Mouse (Mus musculus) forelimb bud, embryonic 11.5 days (tissue): ENCODE measurements at regions not wholly inside any gene's neighbourhood (a gene's known extent, or its start where the extent isn't known, plus 50 kb on each side); places are given as distances from the start of the nearest gene placed in this dataset.

Experiments
- DNase-seq: peaks from one replicate; pipeline ENCODE4 v3.0.0-alpha.2; 2012; ENCODE audit warnings: low read depth, low spot score

DNA sequence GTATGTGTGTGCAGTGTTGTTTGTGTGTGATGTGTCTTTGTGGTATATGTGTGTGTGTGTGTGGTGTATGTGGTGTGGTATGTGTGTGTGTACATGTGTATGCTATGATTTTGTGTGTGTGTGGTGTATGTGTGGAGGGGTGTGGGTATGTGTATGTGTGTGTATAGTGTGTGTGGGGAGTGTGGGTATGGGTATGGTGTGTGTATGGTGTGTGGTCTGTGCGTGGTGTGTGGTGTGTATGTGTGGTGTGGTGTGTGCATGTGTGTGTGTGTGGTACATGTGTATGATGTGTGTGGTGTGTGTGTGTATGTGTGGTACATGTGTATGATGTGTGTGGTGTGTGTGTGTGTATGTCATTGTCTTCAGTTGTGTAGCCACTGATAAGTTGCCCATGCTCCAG, 247.8 kb upstream of the Sp4 start:
- DNase-seq: no peak

DNA sequence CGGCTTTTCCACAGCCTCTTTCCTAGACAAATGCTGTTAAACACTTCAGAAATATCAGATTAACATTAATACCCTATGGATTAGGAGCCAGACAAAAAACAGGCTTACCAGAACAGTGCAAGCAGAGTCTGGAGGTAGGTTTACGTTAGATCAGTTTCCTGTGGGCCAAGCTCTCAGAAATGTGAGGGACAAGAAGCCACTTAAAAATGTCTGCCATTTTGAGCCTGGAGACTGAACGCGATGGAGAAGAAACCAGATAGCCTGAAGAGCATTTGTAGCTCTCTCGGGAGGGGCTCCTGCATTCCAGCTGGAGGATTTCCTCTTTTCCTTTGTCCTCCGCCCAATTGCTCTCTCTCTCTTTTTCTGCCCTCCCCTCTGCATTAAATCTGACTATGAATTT, 239.1 kb upstream of the Sp4 start:
- DNase-seq: no peak

GRCm38 (mm10) chr12:118530514-118530913, 229.3 kb upstream of the Sp4 start:
- DNase-seq: no peak

GRCm38 (mm10) chr12:118529428-118530361, 228.5 kb upstream of the Sp4 start:
- DNase-seq: peak; percentile 65

DNA sequence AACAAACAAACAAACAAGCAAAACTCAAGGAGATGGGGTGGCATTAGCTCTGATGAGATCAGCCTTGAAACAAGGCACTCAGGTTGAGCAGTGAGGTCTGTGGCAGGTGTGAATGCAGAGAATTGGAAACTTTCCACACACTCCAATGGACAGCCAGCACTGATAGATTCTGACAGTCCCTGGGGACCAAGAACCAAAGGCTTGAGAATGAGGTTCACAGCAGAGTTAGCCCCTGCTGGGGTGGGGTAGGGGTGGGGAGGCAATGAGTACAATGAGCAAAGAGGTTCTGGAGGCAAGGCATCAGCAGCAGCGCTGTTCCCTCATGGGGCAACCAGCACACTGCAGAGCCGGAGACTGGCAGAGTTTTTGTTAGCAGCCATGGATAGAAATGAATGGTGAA, 220.5 kb upstream of the Sp4 start:
- DNase-seq: no peak

GRCm38 (mm10) chr12:118521329-118521728, 220.1 kb upstream of the Sp4 start:
- no peak for DNase-seq

GRCm38 (mm10) chr12:118519801-118520327, 218.6 kb upstream of the Sp4 start:
- no peak for DNase-seq

DNA sequence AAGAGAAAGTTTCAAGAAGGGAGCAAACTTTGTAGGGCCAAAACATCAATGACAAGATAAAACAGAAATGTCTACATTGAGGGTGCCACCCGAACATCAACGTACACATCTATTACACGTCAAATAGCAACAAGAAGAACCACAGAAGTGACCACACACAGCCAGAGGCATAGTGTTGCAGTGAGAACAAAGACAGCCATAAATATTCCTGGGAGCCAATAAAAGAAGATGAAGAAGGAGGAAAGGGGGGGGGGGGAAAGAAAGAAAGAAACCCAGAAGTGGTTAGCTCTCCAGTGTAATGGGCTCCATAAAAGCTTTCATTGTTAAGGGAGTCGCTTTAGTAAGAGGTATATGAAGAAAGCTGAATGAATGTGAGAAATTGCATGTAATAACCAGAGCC, 209.7 kb upstream of the Sp4 start:
- no peak for DNase-seq

DNA sequence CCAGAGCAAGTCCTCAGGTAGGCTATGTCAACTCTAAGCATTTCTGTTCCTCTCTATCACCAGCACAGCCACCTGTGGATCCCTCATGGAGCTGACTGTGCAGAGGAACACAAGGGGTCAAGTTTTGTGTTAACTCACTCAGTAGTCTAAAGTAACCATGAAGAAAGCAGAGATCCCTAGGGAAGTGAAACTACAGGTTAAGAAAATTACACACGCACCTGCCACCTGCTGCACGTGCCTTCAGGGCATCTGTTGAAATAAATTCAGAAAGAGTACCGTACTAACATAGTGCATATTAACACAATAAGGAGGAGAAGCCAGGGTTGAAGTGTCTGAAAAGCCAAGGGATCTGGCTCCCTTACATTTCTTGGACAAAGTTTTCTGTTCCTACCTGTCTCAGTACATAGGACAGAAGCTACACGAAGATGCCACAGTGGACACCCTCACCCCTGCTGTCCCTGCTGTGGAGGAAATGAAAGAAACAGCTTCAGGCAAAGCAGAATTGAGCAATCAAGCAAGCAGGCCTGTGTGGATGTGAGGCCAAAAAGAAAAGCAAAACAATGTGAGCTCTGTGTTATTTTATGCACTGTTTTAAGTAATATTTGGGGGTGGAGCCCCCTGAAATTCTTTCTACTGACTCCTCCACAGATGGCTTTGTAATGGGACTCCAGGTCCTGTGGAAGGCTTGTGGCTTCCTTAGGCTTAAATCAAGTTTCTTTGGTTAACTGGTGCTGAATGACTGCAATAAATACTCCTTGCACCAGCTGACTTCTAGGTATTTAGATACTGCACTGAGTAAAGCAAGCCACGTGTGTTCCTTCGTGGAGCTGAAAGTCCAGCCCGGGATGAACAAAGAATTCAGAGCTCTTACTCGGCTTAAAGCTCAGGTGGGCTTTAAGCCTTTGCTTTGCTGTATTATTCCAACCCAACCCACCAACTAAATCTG, 208.0 kb upstream of the Sp4 start:
- DNase-seq: peak; percentile 43

DNA sequence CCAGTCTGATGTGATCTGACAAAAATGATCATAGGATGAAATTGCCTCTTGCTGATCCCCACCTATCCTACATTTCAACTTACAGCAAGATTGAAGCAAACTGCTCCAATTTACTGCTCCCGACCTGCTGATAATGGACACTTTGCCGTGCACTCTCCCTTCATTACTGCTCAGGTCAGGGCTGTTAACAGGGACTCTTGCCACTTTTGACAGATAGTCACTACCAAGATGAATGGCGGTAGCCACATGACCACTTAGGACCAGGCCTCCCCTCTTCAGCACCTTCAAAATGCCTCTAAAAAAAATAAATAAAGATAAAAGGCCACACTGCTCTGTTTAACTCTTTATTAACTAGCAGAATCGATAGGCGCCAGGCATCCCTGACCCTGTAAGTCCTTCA, 199.2 kb upstream of the Sp4 start:
- DNase-seq: no peak

DNA sequence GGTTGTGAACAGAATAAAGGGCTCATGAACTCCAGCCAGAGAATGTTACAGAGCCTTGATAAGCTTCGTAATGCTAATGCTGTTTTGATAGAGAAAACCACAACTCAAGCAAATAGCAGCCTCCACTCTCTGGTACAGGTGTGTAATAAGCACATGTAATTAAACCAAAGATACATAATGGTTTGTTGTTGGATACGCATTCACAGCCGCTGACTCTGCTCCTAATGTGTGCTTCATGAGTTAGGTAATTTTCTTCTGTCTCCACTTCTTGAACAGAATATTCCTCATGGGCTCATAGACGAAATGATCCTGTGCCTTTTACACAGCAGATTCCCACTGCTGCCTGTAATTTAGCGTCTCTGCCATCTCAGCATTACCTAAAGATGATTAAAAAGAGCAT, 186.8 kb upstream of the Sp4 start:
- no peak for DNase-seq

GRCm38 (mm10) chr12:118486434-118486833, 185.2 kb upstream of the Sp4 start:
- DNase-seq: no peak

DNA sequence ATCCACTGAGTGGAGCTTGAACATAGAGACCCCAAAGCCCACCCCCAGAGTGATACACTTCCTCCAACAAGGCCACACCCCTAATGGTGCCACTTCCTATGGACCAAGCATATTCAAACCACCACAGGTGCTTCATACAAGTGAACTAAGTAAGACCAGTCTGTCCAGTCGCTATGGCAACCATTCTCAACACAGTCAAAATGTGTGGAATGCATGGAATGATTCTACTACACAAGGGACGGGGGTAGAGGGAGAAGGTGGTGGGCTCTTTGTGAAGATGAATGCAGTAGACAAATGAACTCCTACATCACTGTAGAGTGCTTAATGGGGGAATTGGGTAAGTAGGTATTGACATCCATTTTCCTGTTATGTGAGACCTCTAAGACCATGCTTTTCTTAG, 180.1 kb upstream of the Sp4 start:
- DNase-seq: peak; percentile 35

- no peak for DNase-seq
These were observed 173.5 kb upstream of the Sp4 start for GRCm38 (mm10) chr12:118474732-118475131.

DNA sequence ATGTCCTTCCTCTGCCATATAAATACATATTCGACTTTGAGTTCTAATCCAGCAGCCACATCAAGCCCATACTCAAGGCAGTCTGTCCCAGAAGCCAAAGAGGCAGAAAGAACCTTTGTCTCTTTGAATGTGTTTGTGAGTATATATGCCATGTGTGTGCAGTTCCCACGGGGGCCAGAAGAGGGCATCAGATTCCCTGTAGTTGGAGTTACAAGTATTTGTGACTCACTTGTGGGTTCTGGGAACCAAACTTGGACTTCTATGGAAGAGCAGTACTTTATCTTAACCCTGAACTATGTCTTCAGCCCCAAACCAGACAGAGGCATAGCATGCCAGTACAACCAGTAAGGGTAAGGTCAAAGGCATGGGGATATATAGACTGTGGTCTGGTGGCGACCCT, 165.6 kb upstream of the Sp4 start:
- no peak for DNase-seq

DNA sequence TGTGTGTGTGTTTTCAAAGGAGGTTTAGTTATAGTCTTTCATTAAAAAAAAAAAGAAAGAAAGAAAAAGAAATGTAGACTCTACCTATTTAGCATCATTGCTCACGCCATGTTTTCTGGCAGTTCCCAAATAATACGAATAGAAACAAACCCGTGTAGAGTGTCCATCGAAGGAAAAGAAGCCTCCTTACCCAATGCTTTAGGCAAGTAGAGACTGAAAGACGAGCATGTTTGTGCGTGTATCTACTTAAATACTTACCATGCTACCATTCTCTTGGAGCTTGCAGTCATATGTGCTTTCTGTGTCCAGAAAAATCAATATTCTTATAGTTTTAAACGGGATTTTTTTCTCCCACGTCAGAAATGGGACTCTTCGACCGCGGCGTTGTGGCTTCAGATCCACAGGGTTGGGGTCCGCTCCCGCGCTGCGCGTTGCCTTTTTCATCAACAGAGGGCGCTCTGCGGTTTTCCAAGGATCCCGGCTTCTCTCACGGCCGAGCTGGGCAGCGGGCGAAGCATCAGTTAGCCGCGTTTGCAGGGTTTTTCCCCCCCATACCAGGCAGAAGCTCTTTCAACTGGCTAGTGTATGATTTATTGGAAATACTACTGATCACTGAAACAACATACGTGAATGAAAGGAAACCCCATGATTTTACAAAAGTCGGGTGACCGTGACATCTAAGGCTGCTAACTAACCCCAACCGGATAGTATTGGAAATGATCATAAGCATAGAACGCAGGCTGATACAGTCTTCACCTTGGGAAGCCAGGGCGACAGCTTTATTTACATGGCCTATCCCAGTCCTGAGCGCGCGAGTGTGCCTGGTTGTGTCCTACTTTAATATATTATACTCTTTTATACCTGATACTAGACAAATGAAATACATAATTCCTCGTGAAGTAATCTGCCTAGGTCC, 156.5 kb upstream of the Sp4 start:
- peak; percentile 82 for DNase-seq

GRCm38 (mm10) chr12:118455609-118456008, 154.4 kb upstream of the Sp4 start:
- DNase-seq: no peak

GRCm38 (mm10) chr12:118439626-118440025, 138.4 kb upstream of the Sp4 start:
- DNase-seq: no peak

GRCm38 (mm10) chr12:118438882-118439281, 137.6 kb upstream of the Sp4 start:
- no peak for DNase-seq

GRCm38 (mm10) chr12:118432703-118433102, 131.5 kb upstream of the Sp4 start:
- DNase-seq: no peak

DNA sequence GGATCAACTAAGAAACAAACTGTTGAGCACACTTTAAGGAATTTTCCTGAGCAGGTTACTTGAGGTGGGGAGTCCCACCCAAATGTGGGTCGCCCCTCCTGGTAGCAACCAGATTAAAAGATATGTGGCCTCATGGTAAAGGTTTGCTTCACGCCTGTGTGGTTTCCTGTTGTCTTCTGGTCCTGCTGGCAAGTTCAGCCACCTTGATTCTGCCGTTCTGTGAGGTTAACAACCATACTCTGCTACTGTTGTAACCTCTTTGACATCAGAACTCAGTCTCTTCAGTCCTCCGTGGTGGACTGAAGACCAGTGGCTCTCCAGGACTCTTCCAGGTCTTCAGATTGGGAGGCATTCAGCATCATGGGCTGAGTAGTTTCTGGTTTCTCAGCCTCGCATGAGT, 127.1 kb upstream of the Sp4 start:
- DNase-seq: no peak
